Mouse (Mus musculus) B cell, adult 2 months (primary cell): Measurements from ENCODE around the gene Mad2l2.

Experiments
- DNase-seq, 2 experiments: peaks; one replicate each; pipeline ENCODE4 v3.0.0; 2022

The Mad2l2 gene

DNA sequence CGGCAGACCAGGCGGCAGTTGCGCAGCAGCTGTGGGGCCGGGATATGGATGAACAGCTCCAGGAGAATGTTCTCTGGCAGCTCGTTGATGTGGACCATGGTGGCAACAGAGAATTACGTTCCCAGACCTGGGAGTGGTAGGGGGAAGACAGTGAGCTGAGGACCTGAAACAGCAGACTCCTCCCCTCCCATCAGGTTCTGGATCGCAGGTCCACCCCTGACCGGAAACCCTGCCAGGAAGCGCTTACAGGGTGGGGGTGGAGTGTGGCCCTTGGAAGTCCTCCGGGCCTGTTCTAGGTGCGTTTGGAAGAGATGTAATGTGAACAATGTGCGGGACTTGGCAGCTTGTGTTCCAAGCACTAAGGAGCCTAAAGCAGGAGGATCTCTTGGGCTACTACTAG lies 19.4 kb downstream of the Mad2l2 start:
- DNase-seq = no peak

DNA sequence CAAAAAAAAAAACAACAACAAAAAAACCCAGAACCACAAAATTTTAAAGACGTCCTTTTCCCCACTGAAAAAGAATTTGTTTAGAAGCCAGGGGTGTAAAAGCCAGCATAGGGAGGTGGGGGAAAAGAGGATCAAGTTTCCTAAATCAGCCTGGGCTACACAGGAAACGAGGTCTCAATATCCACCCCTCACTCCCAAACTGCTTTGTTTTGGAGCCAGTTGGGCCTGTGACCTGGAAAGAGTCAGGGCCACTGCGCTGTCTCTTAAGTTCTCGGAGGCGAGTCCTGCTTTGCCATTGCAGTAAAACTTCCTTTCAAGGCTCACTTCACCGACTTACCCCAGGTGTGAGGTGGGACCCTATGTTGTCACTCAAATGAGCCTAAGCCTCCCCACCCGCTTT lies 20.1 kb downstream of the Mad2l2 start:
- no peak for DNase-seq

DNA sequence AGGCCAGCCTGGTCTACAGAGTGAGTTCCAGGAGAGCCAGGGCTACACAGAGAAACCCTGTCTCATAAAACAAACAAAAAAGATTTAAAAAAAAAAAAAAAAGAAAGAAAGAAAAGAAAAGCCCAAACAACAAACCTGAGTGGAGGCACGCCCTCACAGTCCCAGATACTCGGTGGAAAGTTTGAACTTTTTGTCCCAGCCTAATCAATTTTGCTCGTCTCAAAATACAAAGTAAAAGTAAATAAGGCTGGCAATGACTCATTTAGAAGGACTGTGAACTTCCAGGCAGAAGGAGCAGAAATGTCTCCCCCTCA lies 20.7 kb downstream of the Mad2l2 start:
- no peak for DNase-seq

DNA sequence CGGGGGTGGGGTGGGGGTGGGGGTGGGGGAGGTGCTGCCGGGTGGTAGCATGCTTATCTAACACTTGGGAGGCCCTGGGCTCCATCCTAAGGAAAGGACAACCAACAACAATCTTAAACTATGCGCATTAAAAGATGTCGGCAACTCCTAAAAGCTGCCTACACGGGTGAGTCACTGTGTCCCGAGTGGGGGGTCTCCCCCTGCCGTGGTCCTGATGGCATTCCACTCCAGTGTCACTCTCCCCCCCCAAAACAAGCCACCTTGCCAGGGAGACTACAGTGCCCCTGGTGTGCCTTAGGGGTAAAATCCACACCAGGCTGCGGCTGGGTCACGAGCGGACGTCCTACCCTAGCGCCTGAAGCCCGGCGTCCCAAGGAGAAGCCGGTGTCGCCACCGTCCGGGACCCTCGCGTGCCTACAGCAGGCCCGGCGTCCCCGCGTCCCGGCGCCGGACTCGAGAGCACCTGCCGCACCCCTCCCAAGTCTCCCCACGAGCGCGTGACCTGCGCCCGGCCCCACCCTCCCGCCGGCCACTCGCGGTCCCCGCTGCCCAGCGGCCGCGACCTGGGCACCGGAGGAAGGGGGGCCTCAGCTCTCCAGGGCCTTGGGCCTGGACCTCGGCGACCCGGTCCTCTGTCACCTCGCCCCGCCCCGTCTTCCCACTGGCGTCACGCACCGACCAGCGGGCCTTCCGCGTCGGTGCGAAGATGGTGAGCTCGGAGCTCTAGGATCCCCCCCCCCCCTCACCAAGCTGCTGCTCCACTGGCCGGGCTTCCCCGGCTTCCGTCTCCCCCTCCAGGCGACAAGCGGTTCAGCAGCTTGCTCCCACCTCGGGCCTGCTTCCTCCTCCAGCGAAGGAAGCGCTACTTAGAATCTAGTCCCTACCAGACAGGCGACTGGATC lies 21.3 kb downstream of the Mad2l2 start, which contains the start of gene Fbxo6:
Gene Fbxo6, minus strand, starts transcription at position 874 of the 902 bp plus-strand sequence.
- DNase-seq = peak; percentile 85 to 86

DNA sequence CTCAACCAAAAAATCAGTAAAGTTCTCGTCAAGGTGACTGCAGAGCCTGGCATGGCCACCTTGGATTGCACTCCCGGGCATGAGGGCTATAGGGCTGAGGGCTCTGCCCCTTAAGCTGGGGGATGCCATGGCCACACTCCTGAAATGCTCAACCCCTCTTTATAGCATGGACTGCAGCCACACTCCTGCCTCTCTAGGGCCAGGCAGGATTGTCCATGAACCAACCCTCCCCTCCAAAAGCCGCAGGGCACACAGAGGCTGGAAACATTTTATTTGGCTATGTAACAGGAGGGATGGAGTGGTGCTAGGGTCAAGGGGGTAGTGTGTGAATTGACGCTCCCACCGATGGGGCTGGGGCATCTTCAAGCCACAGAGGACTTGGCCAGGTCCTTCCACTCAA lies 22.4 kb downstream of the Mad2l2 start:
- DNase-seq = no peak

DNA sequence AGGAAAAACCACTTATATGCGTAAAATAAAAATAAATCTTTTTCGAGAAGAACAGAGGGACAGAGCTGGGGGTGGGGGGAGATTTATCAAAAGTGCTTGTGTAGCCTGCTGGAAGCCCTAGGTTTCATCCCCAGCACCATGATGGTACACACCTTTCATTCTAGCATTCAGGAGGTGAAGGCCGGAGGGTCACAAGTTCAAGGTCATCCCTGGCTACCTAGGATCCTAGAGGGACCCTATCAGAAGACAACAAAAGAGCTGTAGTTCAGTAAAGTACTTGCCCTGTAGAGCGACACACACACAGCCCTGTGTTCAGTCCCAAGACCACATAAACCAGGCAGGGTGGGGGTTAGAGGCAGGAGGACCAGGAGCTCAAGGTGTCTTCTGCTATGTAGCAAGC lies 23.8 kb downstream of the Mad2l2 start:
- DNase-seq = no peak

GRCm38 (mm10) chr4:148154982-148155381 lies 24.8 kb downstream of the Mad2l2 start:
- peak; percentile 58 to 62 for DNase-seq

- no peak for DNase-seq
Observed at GRCm38 (mm10) chr4:148158436-148159348, 28.5 kb downstream of the Mad2l2 start.

DNA sequence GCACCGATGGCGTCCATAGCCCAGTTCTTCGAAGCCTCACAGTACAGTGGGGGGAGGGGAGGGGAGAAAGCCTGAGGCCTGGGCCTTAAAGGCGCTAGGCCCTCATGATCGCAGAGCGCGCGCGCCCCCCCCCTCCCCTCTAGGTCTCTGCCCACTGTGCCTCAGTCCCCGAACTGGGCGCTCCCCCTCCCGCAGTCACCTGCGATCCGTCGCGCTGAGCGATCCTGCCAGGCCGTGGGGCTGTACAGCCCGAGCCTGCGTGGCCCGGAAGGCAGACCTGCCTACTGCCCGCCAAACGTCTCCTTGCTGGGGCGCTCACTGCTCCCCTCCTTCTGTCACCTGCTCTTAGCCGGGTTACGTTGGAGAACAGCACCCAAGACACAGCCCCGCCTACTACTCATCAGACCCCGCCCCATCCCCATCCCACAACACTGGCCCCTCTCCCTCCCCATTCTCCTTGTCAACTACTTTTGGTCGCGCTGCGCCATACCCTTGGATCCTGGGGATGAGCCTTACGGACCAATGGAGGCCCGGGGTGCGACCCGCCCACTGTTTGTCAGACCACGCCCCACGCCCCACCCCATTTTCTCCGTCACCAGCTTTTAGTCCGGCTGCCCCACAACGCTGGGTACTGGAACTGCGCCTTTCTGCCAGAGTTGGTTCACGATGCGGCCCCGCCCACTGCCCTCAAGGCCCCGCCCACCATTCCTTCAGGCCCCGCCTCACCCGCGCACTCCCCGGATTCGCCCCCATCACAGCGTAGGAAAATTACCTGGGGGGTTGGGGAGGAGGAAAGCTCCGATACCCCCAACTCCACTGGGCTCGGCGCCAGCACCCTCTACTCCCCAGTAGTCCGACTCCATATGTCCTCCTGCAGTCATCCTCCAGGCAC lies 29.6 kb downstream of the Mad2l2 start:
- DNase-seq = peak; percentile 95 to 96

GRCm38 (mm10) chr4:148160436-148161390 lies 30.5 kb downstream of the Mad2l2 start, which contains the start of the genes Fbxo44 and Fbxo2:
TSS of gene Fbxo44 (minus strand) at chr4:148160482.
TSS of gene Fbxo2 (plus strand) at chr4:148160621.
- DNase-seq = peak in 1 of 2 experiments; percentile 35

GRCm38 (mm10) chr4:148164002-148164439 lies 33.8 kb downstream of the Mad2l2 start:
- peak; percentile 81 to 84 for DNase-seq

DNA sequence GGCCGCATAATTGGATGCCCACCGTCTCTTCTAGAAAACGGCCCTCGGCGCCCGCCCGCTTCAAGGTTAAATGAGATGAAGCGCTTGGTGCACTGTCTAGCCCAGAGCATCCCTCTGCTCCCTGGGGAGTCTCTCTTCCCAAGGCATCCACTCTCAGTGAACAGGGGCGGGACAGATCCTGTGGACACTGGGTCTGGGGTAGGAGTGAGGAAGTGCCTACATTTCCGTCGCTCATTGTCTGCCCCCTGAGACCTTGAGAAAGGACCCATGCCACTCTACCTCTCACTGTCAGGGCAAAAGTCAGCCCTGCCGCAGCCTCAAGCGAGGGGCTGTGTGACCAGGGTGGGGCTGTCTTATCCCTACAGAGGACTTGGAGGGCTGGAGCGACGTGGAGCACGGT lies 34.3 kb downstream of the Mad2l2 start:
- no peak for DNase-seq

DNA sequence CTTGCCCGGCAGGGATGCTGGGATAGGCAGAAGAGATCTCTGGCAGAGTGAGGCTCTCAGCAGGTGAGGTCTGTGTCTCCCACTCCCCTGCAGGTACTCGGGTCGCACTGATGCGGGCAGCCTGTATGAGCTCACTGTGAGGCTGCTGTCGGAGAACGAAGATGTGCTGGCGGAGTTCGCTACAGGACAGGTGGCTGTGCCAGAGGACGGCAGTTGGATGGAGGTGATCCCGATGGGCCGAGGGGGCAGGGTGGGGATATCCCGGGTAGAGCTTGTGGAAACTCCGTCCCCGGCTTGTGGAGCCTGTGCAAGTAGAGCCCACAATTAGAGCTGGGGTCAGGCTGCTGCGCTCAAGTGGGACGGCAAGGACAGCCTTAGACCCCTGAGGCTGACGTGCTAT lies 35.4 kb downstream of the Mad2l2 start:
- no peak for DNase-seq

DNA sequence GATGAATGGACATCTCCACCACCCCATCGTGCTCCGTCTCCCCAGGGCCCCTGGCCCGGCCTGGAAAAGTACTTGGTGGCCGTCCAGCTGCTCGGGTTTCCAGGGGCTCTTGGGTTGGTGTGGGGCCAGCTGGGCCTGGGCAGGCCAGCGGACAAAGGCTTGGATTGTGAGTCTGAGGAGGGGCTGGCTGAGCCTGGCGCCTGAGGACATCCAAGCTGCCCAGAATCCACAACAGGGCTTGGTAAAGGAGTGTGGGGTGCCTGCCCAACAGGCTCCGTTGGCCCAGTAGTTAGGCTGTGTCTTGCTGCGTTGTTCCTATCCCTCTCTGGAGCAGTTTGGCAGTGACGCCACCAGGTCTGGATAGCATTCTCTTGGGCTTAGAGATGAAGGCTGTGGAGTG lies 36.2 kb downstream of the Mad2l2 start:
- no peak for DNase-seq

GRCm38 (mm10) chr4:148166986-148167385 lies 36.8 kb downstream of the Mad2l2 start:
- peak; percentile 84 for DNase-seq

DNA sequence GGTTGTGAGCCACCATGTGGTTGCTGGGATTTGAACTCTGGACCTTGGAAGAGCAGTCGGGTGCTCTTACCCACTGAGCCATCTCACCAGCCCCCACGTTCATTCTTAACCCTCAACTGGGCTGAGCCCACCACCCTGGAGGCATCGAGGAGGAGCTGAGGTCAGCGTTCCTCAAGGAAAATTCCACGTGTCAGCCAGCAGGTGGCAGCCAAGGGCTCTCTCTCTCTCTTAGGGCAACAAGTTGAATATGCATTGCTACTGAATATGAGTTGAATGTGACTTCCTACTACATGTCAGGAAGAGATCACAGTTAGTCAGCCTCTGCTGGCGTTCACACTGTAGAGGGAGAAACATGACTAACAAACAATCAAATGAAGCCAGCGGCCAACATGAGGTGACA lies 38.1 kb downstream of the Mad2l2 start:
- peak; percentile 76 for DNase-seq

GRCm38 (mm10) chr4:148169586-148169985 lies 39.4 kb downstream of the Mad2l2 start:
- DNase-seq = no peak

DNA sequence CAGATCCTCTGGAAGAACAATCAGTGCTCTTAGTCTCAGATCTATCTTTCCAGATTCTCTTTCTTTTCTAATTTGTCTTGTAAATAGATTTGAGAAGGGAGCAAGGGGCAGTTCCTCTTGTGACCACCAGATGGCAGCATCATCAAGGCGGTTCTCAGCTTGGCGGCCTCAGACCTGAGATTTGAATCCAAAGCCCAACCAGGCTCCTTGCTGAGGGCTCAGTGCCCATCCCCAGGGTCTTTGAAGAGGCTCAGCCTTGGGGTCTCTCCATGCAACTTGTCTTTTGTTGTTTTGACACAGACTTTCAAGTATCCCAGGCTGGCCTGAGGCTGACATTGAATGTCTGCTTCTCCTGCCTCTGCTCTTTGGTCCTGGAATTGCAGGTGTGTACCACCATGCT lies 40.7 kb downstream of the Mad2l2 start:
- peak; percentile 75 for DNase-seq

- no peak for DNase-seq
Observed at GRCm38 (mm10) chr4:148171261-148171660, 41.1 kb downstream of the Mad2l2 start.

GRCm38 (mm10) chr4:148173811-148174494 lies 43.8 kb downstream of the Mad2l2 start:
- DNase-seq = no peak

DNA sequence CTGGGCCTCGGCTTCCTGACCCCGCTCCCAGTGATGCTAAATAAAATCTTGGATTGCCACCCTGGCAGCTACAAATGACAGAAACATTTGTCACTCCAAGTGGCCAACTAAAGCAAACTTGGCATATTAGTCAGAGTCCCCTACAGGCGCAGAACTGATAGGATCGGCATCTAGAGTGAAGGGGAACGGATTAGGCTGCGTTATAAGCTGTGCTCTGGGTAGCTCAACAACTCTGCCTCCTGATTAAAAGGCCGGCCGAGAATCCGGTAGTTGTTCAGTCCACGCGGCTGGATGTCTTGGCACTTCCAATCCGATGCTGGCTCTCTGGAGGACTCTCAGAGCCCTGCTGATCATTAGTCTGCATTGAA lies 44.3 kb downstream of the Mad2l2 start:
- no peak for DNase-seq
